Mouse (Mus musculus): Measurements from ENCODE around the gene Spsb3. TPM values are rescaled to one million over a fixed set of nuclear protein-coding genes. Genes with fewer than 3 reads are reported as not detected.

Spsb3 gene
- polyA plus RNA-seq, 1 experiment = 78.1 TPM

DNA sequence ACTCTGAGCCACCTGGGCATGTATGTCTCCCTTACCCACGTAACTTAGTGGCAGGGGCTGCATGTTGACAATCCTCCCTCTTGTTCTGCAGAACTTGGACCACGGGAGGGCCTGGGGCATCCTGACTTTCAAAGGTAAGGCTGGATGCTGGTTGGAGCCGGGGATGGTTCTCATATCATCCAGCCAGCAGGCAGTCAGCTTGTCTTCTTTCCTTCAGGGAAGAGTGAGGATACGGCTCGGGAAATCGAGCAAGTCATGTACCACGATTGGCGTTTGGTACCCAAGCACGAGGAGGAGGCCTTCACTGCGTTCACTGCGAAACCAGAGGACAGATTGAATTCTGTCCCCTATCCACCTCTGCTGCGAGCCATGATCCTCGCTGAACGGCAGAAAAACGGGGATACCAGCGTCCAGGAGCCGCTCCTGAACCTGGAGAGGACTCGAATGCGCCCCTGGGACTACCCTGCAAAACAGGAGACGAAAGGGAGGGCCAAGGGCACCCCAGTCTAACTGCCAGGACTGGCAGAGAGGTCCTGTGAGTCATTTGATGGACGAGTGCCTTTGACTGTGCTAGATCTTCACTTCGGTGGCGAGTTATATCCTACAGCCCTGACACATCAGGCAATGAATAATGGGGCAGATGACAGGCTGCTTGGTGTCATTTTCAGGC lies 9.3 kb downstream of the Spsb3 start:
- DNase-seq (ENCODE audit: extremely low spot score in 1 of 2, low spot score in 1 of 2) = no peak

- DNase-seq (ENCODE audit: extremely low spot score in 1 of 2, low spot score in 1 of 2) = peak in 1 of 2 experiments; percentile 73
Observed at GRCm38 (mm10) chr17:24896241-24896992, 10.0 kb downstream of the Spsb3 start, which contains the start of gene Nme3. Nme3 (plus strand) TSS chr17:24896500.

DNA sequence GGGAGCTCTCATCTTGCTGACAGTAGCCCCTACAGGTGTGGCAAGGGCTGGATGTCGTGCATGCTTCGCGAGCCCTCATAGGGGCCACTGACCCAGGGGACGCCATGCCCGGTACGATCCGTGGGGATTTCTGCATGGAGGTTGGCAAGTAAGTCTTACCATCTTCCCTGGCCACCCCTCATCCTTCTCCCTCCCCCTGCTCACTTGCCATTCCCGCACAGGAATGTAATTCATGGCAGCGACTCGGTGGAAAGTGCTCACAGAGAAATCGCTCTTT lies 10.5 kb downstream of the Spsb3 start:
- peak in 1 of 2 experiments; percentile 32 for DNase-seq (ENCODE audit: extremely low spot score in 1 of 2, low spot score in 1 of 2)

GRCm38 (mm10) chr17:24897600-24897999 lies 11.2 kb downstream of the Spsb3 start:
- DNase-seq (ENCODE audit: extremely low spot score in 1 of 2, low spot score in 1 of 2) = no peak

DNA sequence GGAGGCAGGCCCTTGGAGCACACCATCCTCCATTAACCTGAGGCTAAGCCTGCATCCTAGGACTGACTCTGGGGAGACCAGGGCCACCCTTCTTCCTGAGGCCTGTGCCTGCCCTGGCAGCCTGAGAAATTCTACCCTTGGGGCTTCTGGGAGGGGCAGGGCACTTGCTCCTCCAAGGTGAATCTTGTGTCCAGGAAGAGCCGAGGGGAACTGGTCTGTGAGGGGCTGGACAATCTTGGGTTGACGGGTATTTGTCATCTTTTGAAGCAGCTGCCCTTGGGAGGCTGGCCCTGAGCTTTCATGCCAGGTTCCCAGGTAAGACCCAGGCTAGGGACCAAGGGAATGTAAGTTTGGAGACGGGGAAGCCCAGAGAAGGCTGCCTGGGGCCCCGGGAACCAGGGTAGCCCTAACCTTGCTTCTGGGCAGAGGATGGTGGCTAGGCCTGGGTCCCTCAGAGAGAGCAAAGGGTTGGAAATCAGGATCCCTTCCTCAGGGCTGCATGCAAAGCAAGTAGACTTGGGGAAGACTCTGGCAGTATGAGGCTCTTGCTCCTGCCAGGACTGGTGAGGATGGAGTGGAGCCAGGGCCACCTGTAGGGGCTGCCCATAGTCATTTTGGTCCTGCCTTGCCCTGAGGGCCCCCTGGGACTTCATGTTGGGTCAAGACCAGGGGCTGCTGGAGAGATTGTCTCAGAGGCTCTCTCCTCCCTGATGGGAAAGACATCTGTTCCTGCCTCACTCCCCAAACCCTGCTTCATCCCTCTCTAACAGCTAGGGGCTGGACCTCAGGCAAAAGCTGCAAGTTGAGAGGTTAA lies 11.8 kb downstream of the Spsb3 start:
- DNase-seq (ENCODE audit: extremely low spot score in 1 of 2, low spot score in 1 of 2) = no peak

GRCm38 (mm10) chr17:24899153-24899552 lies 12.7 kb downstream of the Spsb3 start:
- no peak for DNase-seq (ENCODE audit: extremely low spot score in 1 of 2, low spot score in 1 of 2)

GRCm38 (mm10) chr17:24900014-24900413 lies 13.6 kb downstream of the Spsb3 start:
- DNase-seq (ENCODE audit: extremely low spot score in 1 of 2, low spot score in 1 of 2) = no peak

- DNase-seq (ENCODE audit: extremely low spot score in 1 of 2, low spot score in 1 of 2) = no peak
Observed at GRCm38 (mm10) chr17:24902124-24902523, 15.7 kb downstream of the Spsb3 start.

DNA sequence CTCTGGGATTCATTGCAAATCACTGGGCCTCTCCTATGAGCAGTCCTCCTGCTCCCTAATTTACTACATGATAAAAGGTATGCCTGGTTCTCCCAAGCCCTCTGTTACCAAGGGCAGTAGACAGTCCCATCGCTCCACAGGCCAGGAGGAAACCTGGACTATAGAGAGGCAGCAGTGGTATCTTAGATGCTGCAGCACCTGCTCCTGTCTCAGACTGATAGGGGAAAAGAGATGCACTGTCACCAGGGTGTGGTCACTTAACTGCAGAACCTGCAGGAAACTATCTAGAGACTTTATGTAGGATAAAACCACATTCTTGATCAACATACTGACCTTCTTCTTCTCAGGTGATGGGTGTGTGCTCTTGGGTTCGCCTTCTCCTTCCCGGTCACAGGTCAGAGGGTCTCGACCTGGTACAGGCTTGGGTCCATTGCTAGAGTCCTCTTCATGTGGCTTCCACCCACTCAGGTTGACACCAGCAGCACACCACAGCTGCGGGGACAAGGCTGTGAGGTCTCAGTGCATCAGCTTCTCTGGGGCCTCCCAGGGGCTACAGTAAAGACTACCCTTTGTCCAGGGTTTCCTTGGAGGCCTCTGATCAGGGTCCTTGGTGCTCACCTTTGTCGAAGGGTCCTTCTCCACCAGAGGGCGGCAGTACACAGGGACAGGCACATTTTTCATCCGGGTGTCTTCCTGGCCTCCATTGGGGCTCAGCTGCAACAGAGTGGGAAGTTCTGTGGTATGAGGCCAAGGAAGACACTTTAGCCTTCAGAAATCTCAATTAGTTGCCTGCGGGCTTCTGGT lies 16.4 kb downstream of the Spsb3 start:
- DNase-seq (ENCODE audit: extremely low spot score in 1 of 2, low spot score in 1 of 2) = no peak

DNA sequence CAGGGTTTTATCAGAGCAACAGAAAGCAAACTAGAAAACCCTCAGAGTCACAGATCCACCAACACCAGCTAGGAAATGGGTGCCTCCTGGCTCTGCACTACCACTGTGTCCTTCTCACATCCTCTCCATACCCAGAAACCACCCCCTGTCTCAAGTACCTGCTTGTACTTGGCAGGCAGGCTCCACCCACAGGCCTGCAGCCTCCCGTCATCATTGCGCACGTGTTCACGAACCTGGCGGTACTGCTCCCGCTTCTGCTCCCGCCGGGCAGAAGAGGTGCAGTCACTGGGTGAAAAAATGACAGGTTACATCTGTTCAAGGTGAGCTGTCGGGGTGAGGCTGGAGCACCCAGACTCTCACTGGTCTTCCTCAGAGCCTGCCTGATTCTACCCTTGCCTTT lies 17.3 kb downstream of the Spsb3 start:
- DNase-seq (ENCODE audit: extremely low spot score in 1 of 2, low spot score in 1 of 2) = no peak

DNA sequence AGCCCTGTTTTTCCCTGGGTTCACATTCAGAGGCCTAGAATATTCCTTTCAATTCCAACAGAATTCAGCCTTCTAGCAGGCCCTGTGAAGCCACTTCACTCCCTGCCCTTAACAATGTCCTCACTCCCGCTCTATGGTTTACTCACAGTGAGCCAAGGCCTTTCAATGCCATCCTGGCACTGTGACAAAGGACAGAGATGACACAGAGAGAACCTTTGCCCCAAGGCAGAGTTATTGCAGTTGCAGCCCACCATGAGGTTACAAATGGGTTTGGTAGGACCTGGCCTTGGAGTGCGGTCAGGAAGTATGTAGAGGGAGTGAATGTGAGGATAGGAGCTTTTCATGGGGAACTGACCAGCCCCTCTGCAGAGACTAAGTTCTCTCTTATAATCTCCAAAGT lies 21.1 kb downstream of the Spsb3 start:
- DNase-seq (ENCODE audit: extremely low spot score in 1 of 2, low spot score in 1 of 2) = no peak

GRCm38 (mm10) chr17:24913984-24914383 lies 27.5 kb downstream of the Spsb3 start:
- DNase-seq (ENCODE audit: extremely low spot score in 1 of 2, low spot score in 1 of 2) = no peak

DNA sequence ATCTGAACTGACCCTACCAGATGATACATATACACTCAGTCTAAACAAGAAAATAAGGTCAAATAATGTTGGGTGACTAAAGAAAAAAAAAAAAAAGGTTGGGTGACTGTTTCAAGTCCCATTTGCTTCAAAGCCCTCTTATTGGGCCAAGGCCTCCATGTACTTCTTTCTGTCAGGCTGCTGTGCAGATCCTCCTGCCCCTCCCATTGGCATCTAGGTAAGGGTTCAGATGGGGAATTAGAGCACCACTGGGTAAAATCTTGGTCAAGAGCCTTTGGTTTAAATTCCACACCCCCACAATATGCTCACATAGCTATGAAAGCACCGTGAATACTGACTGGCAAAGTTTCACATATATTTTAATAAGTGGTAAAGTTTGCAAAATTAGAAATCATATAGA lies 36.8 kb downstream of the Spsb3 start:
- no peak for DNase-seq (ENCODE audit: extremely low spot score in 1 of 2, low spot score in 1 of 2)

DNA sequence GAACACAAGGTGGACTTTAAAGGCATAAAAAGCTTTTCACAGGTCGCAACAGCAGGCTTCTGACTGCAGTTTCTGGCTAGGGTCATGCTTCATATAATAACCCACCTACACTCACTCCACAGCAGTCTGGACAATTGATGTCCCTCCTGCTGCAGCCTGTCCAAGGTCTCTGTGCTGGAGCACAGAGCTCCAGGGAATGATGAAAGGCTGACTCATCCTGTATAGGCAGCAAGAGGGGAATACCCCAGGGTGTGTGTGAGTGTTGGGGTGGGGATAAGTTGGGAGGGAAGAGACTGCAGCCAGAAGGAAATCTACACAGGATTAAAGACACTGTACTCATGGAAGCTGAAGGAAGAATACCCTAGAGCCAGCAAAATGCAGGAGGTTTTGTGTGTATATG lies 43.1 kb downstream of the Spsb3 start:
- no peak for DNase-seq (ENCODE audit: extremely low spot score in 1 of 2, low spot score in 1 of 2)

GRCm38 (mm10) chr17:24932431-24932830 lies 46.0 kb downstream of the Spsb3 start:
- DNase-seq (ENCODE audit: extremely low spot score in 1 of 2, low spot score in 1 of 2) = no peak

- no peak for DNase-seq (ENCODE audit: extremely low spot score in 1 of 2, low spot score in 1 of 2)
Observed at GRCm38 (mm10) chr17:24933163-24933562, 46.7 kb downstream of the Spsb3 start.

DNA sequence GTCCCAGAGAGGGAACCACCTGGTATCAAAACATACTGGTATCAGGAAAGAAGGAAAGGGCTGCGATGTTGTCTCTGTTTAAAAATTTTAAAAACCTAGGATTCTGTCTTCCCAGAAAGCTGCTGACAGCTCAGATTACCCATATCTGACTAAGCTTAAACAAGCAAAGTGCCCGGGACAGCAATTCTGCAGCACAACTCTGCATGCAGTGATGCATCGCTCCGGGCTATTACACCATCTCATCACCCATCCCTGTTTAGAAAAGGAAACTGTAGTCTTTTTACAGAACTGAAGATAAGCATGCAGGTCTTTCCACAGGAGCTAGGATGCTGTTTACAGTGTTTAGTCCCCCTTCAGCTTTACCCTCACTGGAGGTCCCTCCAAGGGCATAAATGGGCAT lies 48.5 kb downstream of the Spsb3 start:
- DNase-seq (ENCODE audit: extremely low spot score in 1 of 2, low spot score in 1 of 2) = peak in 1 of 2 experiments; percentile 17

GRCm38 (mm10) chr17:24935666-24936065 lies 49.2 kb downstream of the Spsb3 start:
- no peak for DNase-seq (ENCODE audit: extremely low spot score in 1 of 2, low spot score in 1 of 2)

GRCm38 (mm10) chr17:24936259-24937237 lies 50.1 kb downstream of the Spsb3 start, which contains the start of gene Mapk8ip3:
Mapk8ip3 (minus strand) TSS chr17:24936977.
- DNase-seq (ENCODE audit: extremely low spot score in 1 of 2, low spot score in 1 of 2) = peak; percentile 92 to 98

Data from frontal cortex, adult 2 months (tissue).